Mouse (Mus musculus): Measurements from ENCODE around the gene Mthfd1l.

DNA sequence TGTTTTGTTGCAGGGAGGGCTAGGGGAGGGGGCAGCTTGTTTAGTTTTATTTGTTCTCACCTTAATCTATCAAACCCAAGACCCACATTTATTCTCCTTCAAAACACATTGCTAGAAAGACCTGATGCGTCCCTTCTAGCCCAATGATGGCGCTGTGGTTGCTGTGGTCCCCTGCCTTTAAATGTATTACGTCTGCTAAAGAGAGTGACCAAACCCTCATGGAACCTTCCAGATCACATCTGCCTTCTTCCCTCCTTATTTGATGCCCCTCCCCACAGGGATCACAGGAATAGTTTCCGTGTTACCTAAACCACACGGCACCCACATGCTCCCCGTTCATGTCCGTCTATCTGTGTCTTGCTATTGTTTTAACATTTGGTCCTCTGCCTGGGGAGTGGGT is 32.3 kb downstream of the Mthfd1l start:
- no peak for TF ChIP-seq SRF (IDR thresholded peaks at IDR 0.05; ENCODE audit: control insufficient read depth, insufficient read length, low read depth)
- TF ChIP-seq MYOD1 (IDR thresholded peaks at IDR 0.05; ENCODE audit: control insufficient read depth in 1 of 3, insufficient read length in 2 of 3, low read depth in 2 of 3) = no peak
- no peak for TF ChIP-seq POLR2A (IDR thresholded peaks at IDR 0.05; ENCODE audit: insufficient read length, low read depth)

All from myocyte (in vitro differentiated cells).